Mouse (Mus musculus) CH12.LX (cell line): ENCODE measurements at regions not wholly inside any gene's neighbourhood (a gene's known extent, or its start where the extent isn't known, plus 50 kb on each side); places are given as distances from the start of the nearest gene placed in this dataset.

Experiments
- CHD2 ChIP-seq: IDR thresholded peaks from 2 replicates; pipeline ENCODE4 v1.6.1; 2011; ENCODE audit warnings: low read length, improper control_type of control experiment
- CTCF ChIP-seq, 2 experiments: IDR thresholded peaks in 1 of 2; conservative IDR thresholded peaks in 1 of 2; 2 replicates each; pipeline ENCODE4 v1.5.1; 2011 to 2012; ENCODE audit warnings: low read depth in 2 of 2, low read length in 2 of 2, improper control_type of control experiment in 1 of 2, inconsistent platforms in 1 of 2, mild to moderate bottlenecking in 1 of 2, moderate library complexity in 1 of 2
- ELF1 ChIP-seq: IDR thresholded peaks from 2 replicates; pipeline ENCODE4 v1.6.1; 2014; ENCODE audit warnings: low read depth, mild to moderate bottlenecking, inconsistent platforms, low read length, improper control_type of control experiment
- EP300 ChIP-seq: IDR thresholded peaks from 2 replicates; pipeline ENCODE4 v1.6.1; 2011; ENCODE audit warnings: low read length, improper control_type of control experiment
- IRF4 ChIP-seq: IDR thresholded peaks from 2 replicates; pipeline ENCODE4 v1.6.1; 2014; ENCODE audit warnings: low read depth, mild to moderate bottlenecking, inconsistent platforms, low read length, improper control_type of control experiment
- MAFK ChIP-seq: IDR thresholded peaks from 2 replicates; pipeline ENCODE4 v1.6.1; 2011; ENCODE audit warnings: low read length, improper control_type of control experiment; ENCODE audit not compliant: insufficient replicate concordance
- NRF1 ChIP-seq: IDR thresholded peaks from 2 replicates; pipeline ENCODE4 v1.6.1; 2014; ENCODE audit warnings: low read depth, mild to moderate bottlenecking, inconsistent platforms, low read length, improper control_type of control experiment, moderate library complexity
- POLR2A ChIP-seq: IDR thresholded peaks from 2 replicates; pipeline ENCODE4 v1.6.1; 2011; ENCODE audit warnings: low read depth, mild to moderate bottlenecking, improper control_type of control experiment, low read length
- POLR2AphosphoS2 ChIP-seq: IDR thresholded peaks from 2 replicates; pipeline ENCODE4 v1.6.1; 2011; ENCODE audit warnings: low read depth, low read length, improper control_type of control experiment
- USF1 ChIP-seq: IDR thresholded peaks from 2 replicates; pipeline ENCODE4 v1.6.1; 2014; ENCODE audit warnings: low read depth, mild to moderate bottlenecking, inconsistent platforms, low read length, improper control_type of control experiment
- ZC3H11A ChIP-seq: IDR thresholded peaks from 2 replicates; pipeline ENCODE4 v1.6.1; 2012; ENCODE audit warnings: low read depth, mild to moderate bottlenecking, inconsistent platforms, low read length, improper control_type of control experiment

DNA sequence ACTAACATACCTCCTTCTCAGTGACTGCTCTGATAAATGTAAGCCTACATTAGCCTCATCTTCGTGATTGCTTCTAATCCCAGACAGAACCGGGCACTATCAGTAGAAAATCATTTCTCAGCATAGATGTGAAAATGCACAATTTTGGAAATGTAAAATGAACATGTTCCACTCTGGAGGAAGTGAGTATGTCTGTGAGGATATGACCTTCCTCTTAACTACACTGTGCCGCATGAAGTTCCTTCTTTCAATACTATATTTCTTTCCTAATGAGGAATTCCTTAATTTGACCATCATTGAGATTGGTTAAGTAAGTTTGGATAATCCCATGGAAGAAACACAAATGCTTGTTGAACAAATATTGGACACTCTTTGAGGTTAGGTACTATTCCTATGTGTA is 668.5 kb downstream of the Adgrl2 start:
- TF ChIP-seq ELF1 = no peak
- no peak for TF ChIP-seq CTCF (conservative IDR thresholded peaks at IDR 0.05 in 1 of 2, IDR thresholded peaks at IDR 0.05 in 1 of 2; ENCODE audit: low read depth in 2 of 2, low read length in 2 of 2)
- no peak for TF ChIP-seq NRF1
- TF ChIP-seq ZC3H11A = no peak
- no peak for TF ChIP-seq EP300
- TF ChIP-seq POLR2A = no peak
- TF ChIP-seq POLR2AphosphoS2 = no peak
- TF ChIP-seq USF1 = no peak
- TF ChIP-seq MAFK = no peak
- TF ChIP-seq IRF4 = no peak
- TF ChIP-seq CHD2 = no peak
